Comparison of ENCODE assay signal across 9 mouse cellular contexts in genomic region chr1:158510478-158511207, GRCm38 (mm10).
DNase-seq lines count a peak whose midpoint lies in the region; ATAC-seq and TF ChIP-seq lines count a peak whose summit lies in the region.
"Had no signal": no experiment of that assay in that cellular context is flagged by ENCODE, and none has a peak within 500 bp of the region (broad histone marks: within the 10 kb centered on the region; RNA-seq: fewer than 3 reads in every experiment).

No protein-coding gene starts in this region.

- peaks cover 3% of the 10 kb centered on the region; the same call in 1 of the 2 replicates for H3K36me3 ChIP-seq in midbrain, embryonic 11.5 days (ENCODE audit: control insufficient read depth, insufficient read depth, low read length)
- H3K36me3 ChIP-seq in midbrain, embryonic 14.5 days (ENCODE audit: control insufficient read depth, insufficient read depth, low read length) = peaks cover 55% of the 10 kb centered on the region
- peaks cover 25% of the 10 kb centered on the region; the same call in 1 of the 2 replicates for H3K36me3 ChIP-seq in hindbrain, postnatal 0 days (ENCODE audit: insufficient read depth, low read length)
- H3K36me3 ChIP-seq: limb, embryonic 10.5 days had no signal

- no peak overlapping the region for H3K9ac ChIP-seq in midbrain, embryonic 11.5 days (ENCODE audit: low read length)
- H3K9ac ChIP-seq in midbrain, embryonic 14.5 days (replicated peaks; ENCODE audit: low read length) = no peak overlapping the region
- no peak overlapping the region for H3K9ac ChIP-seq in hindbrain, postnatal 0 days (replicated peaks; ENCODE audit: low read length)
- H3K9ac ChIP-seq: neural tube, embryonic 12.5 days had no signal

- ATAC-seq in midbrain, embryonic 11.5 days (ENCODE audit: low FRiP score) = no peak
- ATAC-seq in midbrain, embryonic 14.5 days (ENCODE audit: low FRiP score, low TSS enrichment) = no peak
- peak; percentile 74 for ATAC-seq in hindbrain, postnatal 0 days

- no peaks in the 10 kb centered on the region for H3K9me3 ChIP-seq in midbrain, embryonic 11.5 days (ENCODE audit: control insufficient read depth, low read length)
- no peaks in the 10 kb centered on the region for H3K9me3 ChIP-seq in midbrain, embryonic 14.5 days (ENCODE audit: control insufficient read depth, low read length)
- H3K9me3 ChIP-seq in hindbrain, postnatal 0 days (ENCODE audit: low read length) = no peaks in the 10 kb centered on the region
- H3K9me3 ChIP-seq: limb, embryonic 10.5 days; neural tube, embryonic 12.5 days had no signal

- H3K4me3 ChIP-seq in midbrain, embryonic 11.5 days (ENCODE audit: low read depth, low read length) = no peak overlapping the region
- H3K4me3 ChIP-seq in midbrain, embryonic 14.5 days (replicated peaks; ENCODE audit: low read depth, low read length) = no peak overlapping the region
- no peak overlapping the region for H3K4me3 ChIP-seq in hindbrain, postnatal 0 days (ENCODE audit: low read length)
- H3K4me3 ChIP-seq: limb, embryonic 10.5 days; neural tube, embryonic 12.5 days had no signal

- H3K27me3 ChIP-seq in midbrain, embryonic 11.5 days (ENCODE audit: control insufficient read depth, insufficient read depth, low read length) = no peaks in the 10 kb centered on the region
- no peaks in the 10 kb centered on the region for H3K27me3 ChIP-seq in midbrain, embryonic 14.5 days (ENCODE audit: control insufficient read depth, insufficient read depth, low read length)
- no peaks in the 10 kb centered on the region for H3K27me3 ChIP-seq in hindbrain, postnatal 0 days (ENCODE audit: insufficient read depth, low read length)
- H3K27me3 ChIP-seq: neural tube, embryonic 12.5 days had no signal

- WGBS in midbrain, embryonic 11.5 days = 97% methylated on average over 15 of the region's 15 CpGs
- 91% methylated on average over 15 of the region's 15 CpGs for WGBS in midbrain, embryonic 14.5 days
- 67% methylated on average over 15 of the region's 15 CpGs for WGBS in hindbrain, postnatal 0 days

- H3K27ac ChIP-seq in midbrain, embryonic 11.5 days (ENCODE audit: low read depth, low read length) = no peak overlapping the region
- no peak overlapping the region for H3K27ac ChIP-seq in midbrain, embryonic 14.5 days (replicated peaks; ENCODE audit: low read depth, low read length)
- peak overlapping the region; percentile 34; the same call in 1 of the 2 replicates for H3K27ac ChIP-seq in hindbrain, postnatal 0 days
- H3K27ac ChIP-seq: limb, embryonic 10.5 days; neural tube, embryonic 12.5 days had no signal

- no peaks in the 10 kb centered on the region for H3K4me1 ChIP-seq in midbrain, embryonic 11.5 days (ENCODE audit: control insufficient read depth, insufficient read depth, low read length)
- H3K4me1 ChIP-seq in midbrain, embryonic 14.5 days (ENCODE audit: control insufficient read depth, insufficient read depth, low read length) = no peaks in the 10 kb centered on the region
- H3K4me1 ChIP-seq in hindbrain, postnatal 0 days (ENCODE audit: insufficient read depth, low read length) = no peaks in the 10 kb centered on the region
- H3K4me1 ChIP-seq: limb, embryonic 10.5 days; neural tube, embryonic 12.5 days had no signal

- peak; percentile 85 for DNase-seq in heart, adult 11 months
- no peak for DNase-seq in heart, adult 8-10 months (ENCODE audit: low spot score)
- peak; percentile 12 for DNase-seq in midbrain, embryonic 11.5 days (ENCODE audit: low spot score, missing footprints)
- no peak for DNase-seq in midbrain, embryonic 14.5 days
- DNase-seq in cerebellum, adult 11-12 months = peak; percentile 90
- peak; percentile 62 for DNase-seq in hindbrain, postnatal 0 days (ENCODE audit: low spot score)
- no peak for DNase-seq in embryo, embryonic 10.5 days (ENCODE audit: low spot score)

- TF ChIP-seq CTCF in hindbrain, postnatal 0 days (IDR thresholded peaks at IDR 0.05; ENCODE audit: low read depth) = peak; percentile 31; the same call in 1 of the 2 replicates

- no peak overlapping the region for H3K4me2 ChIP-seq in midbrain, embryonic 11.5 days
- no peak overlapping the region for H3K4me2 ChIP-seq in midbrain, embryonic 14.5 days (ENCODE audit: low read length)
- no peak overlapping the region for H3K4me2 ChIP-seq in hindbrain, postnatal 0 days (ENCODE audit: low read depth, low read length)
- H3K4me2 ChIP-seq: neural tube, embryonic 12.5 days had no signal

Comparison
In these comparisons a context has a peak if more than half of its experiments do, and no peak if none do; other contexts are left out.
1. DNase-seq: peak in heart, adult 11 months (single experiment), midbrain, embryonic 11.5 days (single experiment), cerebellum, adult 11-12 months (single experiment) and hindbrain, postnatal 0 days (single experiment); none in heart, adult 8-10 months (single experiment), midbrain, embryonic 14.5 days (single experiment) and embryo, embryonic 10.5 days (single experiment).